Mouse (Mus musculus): Measurements from ENCODE around the gene Stpg1. TPM values are rescaled to one million over a fixed set of nuclear protein-coding genes. Genes with fewer than 3 reads are reported as not detected.

Stpg1 gene
- 0.37 TPM for polyA plus RNA-seq (2014; fragmentation: Illumina TruSeq; extraction: RNeasy Lipid Tissue Mini Kit (QIAGEN cat#74804); ENCODE audit: low read depth, low replicate concordance)

GRCm38 (mm10) chr4:135494521-135495396 lies at the start of gene Stpg1, which contains the start of gene Nipal3:
Gene Stpg1, plus strand, starts transcription at chr4:135494790.
Gene Nipal3, minus strand, starts transcription at chr4:135495038.

GRCm38 (mm10) chr4:135573251-135573808 lies 78.7 kb downstream of the Stpg1 start, which contains the start of gene Grhl3:
Gene Grhl3, minus strand, starts transcription at chr4:135573630.

Other genes with a start within 250 kb of the Stpg1 start
- gene Clic4, start 222.0 kb upstream of the Stpg1 start, polyA plus RNA-seq (2014; fragmentation: Illumina TruSeq; extraction: RNeasy Lipid Tissue Mini Kit (QIAGEN cat#74804); ENCODE audit: low read depth, low replicate concordance): 231 TPM
- 95.8 TPM for gene Srrm1, start 141.5 kb upstream of the Stpg1 start, polyA plus RNA-seq (2014; fragmentation: Illumina TruSeq; extraction: RNeasy Lipid Tissue Mini Kit (QIAGEN cat#74804); ENCODE audit: low read depth, low replicate concordance)
- not detected for gene Ncmap, start 96.6 kb upstream of the Stpg1 start, polyA plus RNA-seq (2014; fragmentation: Illumina TruSeq; extraction: RNeasy Lipid Tissue Mini Kit (QIAGEN cat#74804); ENCODE audit: low read depth, low replicate concordance)
- gene Rcan3, start 60.9 kb upstream of the Stpg1 start, polyA plus RNA-seq (2014; fragmentation: Illumina TruSeq; extraction: RNeasy Lipid Tissue Mini Kit (QIAGEN cat#74804); ENCODE audit: low read depth, low replicate concordance): 7.1 TPM
- 19.5 TPM for gene Nipal3, start 248 bp downstream of the Stpg1 start, polyA plus RNA-seq (2014; fragmentation: Illumina TruSeq; extraction: RNeasy Lipid Tissue Mini Kit (QIAGEN cat#74804); ENCODE audit: low read depth, low replicate concordance)
- gene Grhl3, start 78.8 kb downstream of the Stpg1 start, polyA plus RNA-seq (2014; fragmentation: Illumina TruSeq; extraction: RNeasy Lipid Tissue Mini Kit (QIAGEN cat#74804); ENCODE audit: low read depth, low replicate concordance): not detected
- 2.0 TPM for gene Ifnlr1, start 191.5 kb downstream of the Stpg1 start, polyA plus RNA-seq (2014; fragmentation: Illumina TruSeq; extraction: RNeasy Lipid Tissue Mini Kit (QIAGEN cat#74804); ENCODE audit: low read depth, low replicate concordance)
- 0.24 TPM for gene Il22ra1, start 233.4 kb downstream of the Stpg1 start, polyA plus RNA-seq (2014; fragmentation: Illumina TruSeq; extraction: RNeasy Lipid Tissue Mini Kit (QIAGEN cat#74804); ENCODE audit: low read depth, low replicate concordance)